Mouse (Mus musculus): ENCODE data around the gene Bcar3.

Bcar3 gene

GRCm38 (mm10) chr3:122292300-122293222 lies 1.4 kb upstream of the Bcar3 start:
- peak; percentile 96 for DNase-seq (ENCODE audit: low read depth)

DNA sequence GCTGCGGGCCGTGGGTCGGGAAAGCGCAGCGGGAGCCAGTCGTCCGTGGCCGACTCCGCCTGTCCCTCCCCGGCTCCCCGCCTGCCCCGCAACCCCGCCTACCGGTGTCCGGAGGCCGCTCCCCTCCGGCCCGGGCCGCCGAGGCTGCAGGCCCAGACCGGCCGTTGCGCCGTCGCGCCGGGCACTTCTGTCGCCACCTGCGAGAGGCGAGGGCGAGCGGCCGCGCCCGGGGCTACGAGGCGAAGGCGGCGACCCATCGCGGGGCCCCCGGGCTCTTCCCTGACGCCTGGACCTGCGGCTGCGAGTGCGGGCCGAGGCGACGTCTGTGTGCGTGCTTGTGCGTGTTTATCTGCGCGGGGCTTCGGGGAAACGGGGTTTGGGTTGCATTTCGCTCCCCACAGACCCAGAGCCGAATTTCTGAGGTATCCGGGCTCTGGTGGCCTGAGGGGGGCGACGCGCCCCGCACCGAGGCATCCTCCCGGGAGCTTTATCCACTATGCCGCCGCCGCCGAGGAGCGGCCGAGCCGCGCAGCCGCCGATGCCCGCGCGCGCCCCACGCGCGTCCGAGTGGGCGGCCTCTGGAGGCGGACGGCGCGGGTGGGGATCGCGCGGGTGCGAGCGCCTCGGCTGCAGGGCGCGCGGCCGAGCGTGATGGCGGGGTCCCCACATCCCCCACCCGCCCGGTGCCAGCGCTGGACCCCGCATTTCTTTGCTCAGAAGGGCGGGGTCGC lies 548 bp upstream of the Bcar3 start:
- DNase-seq (ENCODE audit: low read depth): peak; percentile 87

GRCm38 (mm10) chr3:122295511-122295910 lies 1.6 kb downstream of the Bcar3 start:
- DNase-seq (ENCODE audit: low read depth): peak; percentile 90

DNA sequence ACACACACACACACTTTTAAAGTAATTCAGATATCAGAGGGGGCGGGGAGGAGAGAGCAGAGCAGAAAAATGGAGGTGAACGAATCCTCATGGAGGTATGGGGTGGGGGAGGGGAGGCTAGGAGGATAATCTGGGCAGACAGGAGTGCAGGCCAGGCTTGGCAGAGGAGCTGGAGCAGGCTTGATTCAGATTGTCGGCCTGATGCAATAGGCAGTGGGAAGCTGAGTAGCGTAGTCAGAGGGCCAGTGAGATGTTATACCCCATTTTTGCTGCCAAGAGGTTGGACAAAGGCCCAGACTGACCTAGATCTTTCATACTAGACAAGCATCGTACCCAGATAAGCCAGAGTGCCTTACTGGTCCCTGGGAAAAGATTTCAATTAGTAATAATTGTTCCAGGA lies 3.0 kb downstream of the Bcar3 start:
- peak; percentile 91 for DNase-seq (ENCODE audit: low read depth)

DNA sequence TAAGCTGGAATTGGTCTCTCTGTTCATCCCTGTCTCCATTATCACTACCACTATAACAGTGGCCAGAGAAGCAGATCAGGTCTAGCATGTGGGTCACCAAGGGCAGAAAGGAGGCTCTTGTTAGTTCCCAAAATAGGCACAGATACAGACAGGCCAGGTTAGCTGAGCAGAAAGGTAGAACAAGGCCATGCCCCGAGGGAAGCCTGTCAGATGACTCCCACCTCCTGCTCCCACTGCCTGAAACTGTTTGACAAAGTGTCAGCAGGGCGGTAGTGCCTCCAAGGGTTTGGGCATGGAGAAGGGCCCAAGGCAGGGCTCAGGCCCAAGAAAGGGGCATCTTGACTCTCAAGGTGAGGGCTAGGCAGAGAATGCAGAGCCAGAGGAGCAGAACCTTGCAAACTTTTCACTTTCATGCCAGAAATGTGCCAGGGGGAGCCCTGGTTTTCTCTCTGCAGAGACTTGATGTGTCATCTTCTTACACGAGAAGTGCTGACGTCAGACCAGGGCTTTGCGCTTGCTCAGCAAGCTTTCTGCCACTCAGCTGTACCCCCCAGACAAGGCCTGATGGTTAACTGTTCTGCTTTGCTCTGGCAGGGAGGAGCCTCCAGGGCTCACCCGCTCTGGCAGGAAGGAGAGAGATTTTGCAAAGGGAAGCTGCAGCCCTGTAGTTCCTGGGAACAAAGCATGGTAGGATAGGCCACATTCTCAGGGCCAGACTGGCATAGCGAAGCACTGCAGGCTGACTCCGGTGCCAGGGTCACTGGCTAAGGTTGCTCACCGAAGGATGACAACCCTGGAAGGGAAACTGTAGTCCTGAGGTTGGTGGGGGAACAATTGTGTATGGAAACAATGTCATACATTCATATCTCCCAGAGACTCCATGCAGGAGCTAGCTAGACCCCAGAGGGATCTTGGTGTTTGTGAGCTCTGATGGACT lies 7.3 kb downstream of the Bcar3 start:
- peak; percentile 85 for DNase-seq (ENCODE audit: low read depth)

DNA sequence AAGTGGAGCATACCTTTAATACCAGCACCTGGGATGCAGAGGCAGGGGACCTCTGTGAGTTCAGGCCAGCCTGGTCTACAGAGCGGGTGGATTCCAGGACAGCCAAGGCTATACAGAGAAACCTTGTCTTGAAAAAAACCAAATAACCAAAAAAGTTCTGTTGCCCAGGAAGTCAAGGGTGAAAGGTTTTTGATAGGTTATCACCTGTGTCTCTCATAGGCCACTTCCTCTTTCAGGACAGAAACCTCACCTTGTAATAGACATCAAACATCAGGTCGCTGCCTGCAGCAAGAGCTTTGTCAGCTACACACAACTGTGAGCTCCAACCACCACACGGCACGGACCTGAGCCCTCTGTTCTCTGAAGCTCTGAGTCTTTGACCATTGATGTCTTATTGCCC lies 10.6 kb downstream of the Bcar3 start:
- no peak for DNase-seq (ENCODE audit: low read depth)

DNA sequence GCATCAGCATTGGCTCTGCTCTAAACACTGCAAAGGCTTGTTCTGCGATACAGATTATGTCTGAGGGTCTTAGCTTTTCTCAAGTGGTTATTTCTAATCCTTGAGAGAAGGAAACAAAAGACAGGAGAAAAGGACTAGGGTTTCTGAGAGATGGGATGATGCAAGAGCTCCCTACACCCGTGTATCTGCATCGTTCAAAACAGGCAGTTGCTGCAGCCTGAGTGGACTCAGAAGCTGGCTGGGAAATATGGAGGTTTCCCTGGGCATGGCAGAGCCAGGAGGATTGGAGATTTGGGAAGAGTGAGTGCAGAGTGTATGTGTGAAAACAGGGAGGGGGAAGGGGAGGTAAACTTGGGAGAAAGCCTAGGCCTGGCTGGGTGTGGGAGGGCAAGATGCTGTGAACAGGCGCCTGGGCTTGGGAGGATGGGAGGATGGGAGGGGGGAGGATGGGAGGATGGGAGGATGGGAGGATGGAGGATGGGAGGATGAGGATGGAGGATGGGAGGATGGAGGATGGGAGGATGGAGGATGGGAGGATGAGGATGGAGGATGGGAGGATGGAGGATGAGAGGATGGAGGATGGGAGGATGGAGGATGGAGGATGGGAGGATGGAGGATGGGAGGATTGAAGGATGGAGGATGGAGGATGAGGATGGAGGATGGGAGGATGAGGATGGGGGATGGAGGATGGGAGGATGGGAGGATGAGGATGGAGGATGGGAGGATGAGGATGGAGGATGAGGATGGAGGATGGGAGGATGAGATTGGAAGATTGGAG lies 14.1 kb downstream of the Bcar3 start:
- peak; percentile 37 for DNase-seq (ENCODE audit: low read depth)

- no peak for DNase-seq (ENCODE audit: low read depth)
Observed at GRCm38 (mm10) chr3:122308981-122309380, 15.0 kb downstream of the Bcar3 start.

GRCm38 (mm10) chr3:122312078-122312477 lies 18.1 kb downstream of the Bcar3 start:
- DNase-seq (ENCODE audit: low read depth): peak; percentile 89

DNA sequence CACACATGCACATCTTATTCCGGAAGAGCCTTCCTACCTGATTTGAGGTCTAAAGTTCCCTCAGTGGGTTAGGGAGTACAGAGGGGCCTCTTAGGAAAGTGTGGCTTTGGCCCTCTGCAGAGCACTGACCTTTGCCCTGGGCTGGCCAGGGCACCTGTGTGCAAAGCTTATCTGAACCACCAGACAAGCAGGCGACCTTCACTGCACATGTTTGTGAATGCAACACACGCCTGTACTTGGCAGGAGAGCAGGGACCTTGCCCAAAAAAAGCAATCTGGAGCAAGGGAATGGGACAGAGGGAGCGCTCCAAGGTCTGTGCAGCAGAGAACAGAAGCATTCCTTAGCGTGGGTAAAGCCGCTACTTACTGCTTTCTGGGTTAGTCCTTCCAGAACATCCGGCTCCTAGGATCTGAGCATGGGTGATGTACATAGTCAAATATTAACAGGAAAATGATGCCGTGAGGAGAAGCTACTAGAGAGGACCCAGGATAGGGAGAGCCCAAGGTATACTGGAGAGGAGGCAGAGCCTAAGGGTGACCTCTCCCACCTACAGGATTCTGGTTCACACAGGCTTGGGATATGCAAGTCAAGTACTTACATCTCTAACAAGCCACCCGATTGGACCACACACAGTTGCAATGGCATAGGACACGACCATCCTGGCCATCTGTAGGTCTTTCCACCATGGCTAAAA lies 19.1 kb downstream of the Bcar3 start:
- no peak for DNase-seq (ENCODE audit: low read depth)

- DNase-seq (ENCODE audit: low read depth): no peak
Observed at GRCm38 (mm10) chr3:122313936-122314335, 20.0 kb downstream of the Bcar3 start.

DNA sequence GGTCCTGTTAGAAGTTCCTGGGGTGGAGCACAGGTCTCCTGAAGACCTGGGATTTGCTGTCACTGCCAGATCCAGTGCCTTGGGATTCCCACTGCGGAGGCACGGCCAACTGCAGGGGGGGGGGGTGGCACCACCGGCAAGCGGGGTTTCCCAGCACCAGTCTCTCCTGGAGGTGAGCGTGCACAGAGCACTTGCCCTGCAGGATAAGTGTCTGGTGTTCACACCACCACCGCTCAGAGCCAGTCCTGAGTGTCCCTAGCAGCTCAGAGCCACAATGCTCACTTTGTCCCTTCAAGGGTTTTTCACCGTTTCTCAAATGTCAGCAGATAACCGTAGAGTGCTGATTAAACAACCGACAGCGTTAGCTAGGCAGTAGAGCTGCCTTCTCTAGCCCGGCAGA lies 22.7 kb downstream of the Bcar3 start:
- DNase-seq (ENCODE audit: low read depth): no peak

- DNase-seq (ENCODE audit: low read depth): peak; percentile 78
Observed at GRCm38 (mm10) chr3:122317339-122317738, 23.4 kb downstream of the Bcar3 start.

GRCm38 (mm10) chr3:122322226-122322625 lies 28.3 kb downstream of the Bcar3 start:
- peak; percentile 47 for DNase-seq (ENCODE audit: low read depth)

GRCm38 (mm10) chr3:122323841-122324240 lies 29.9 kb downstream of the Bcar3 start:
- DNase-seq (ENCODE audit: low read depth): no peak

- no peak for DNase-seq (ENCODE audit: low read depth)
Observed at GRCm38 (mm10) chr3:122324528-122324927, 30.6 kb downstream of the Bcar3 start.

GRCm38 (mm10) chr3:122330484-122330883 lies 36.5 kb downstream of the Bcar3 start:
- no peak for DNase-seq (ENCODE audit: low read depth)

DNA sequence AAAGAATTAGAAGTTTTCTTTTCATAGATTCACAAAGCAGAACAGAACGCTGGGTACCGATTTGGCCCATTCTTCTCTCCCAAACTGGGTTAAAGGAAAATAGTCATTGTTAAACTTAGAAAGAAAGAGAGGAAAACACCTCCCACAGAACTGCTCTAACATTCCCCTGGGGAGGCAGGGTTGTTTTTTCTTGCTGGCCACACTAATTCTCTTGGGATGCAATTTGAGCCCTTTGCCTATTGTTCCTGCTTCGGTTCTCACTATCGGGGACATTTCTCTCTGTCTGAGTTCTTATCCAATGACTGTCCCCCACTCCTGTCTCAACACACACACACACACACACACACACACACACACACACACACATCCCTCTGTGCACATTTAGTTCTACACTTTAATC lies 39.6 kb downstream of the Bcar3 start:
- DNase-seq (ENCODE audit: low read depth): peak; percentile 62

GRCm38 (mm10) chr3:122333902-122334301 lies 40.0 kb downstream of the Bcar3 start:
- DNase-seq (ENCODE audit: low read depth): peak; percentile 78

DNA sequence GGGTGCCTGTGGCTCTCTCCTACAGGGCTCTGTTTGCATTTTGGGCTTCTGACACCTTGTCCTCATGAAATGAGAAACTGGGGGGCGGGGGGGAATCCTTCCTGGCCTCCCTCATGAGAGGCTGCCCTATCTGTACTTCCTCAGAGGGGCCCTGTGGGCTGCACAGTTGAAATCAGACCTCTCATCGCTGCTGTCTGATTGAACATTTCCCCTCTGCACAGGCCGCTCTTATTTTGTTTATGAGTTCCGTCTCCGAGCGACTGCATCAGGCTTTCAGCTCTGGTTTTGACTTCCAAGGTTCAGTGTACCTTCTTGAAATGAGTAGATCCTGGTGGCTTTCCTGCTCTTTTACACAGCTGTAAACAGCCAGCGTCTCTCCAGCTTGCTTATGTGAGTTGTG lies 40.4 kb downstream of the Bcar3 start:
- DNase-seq (ENCODE audit: low read depth): peak; percentile 45

DNA sequence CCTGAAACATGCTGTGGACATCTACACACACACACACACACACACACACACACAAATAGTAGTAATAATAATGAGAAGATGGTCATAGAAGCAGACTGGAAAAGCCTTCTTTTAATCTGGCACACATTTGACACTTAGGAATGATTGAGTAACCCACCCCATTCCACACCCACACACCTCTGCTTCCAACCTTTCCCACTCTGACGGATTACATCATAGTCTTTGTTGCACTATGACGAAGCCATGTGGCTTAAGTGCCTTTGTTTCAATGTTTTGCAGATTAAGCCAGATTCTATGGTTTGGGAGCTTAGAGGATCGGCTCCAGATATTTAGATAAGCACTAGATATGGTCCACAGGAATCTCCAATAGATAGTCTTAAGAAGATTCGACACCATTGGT lies 42.1 kb downstream of the Bcar3 start:
- peak; percentile 36 for DNase-seq (ENCODE audit: low read depth)
